Mouse (Mus musculus): ENCODE results near the gene Nmnat3. TPM values are rescaled to one million over a fixed set of nuclear protein-coding genes. Genes with fewer than 3 reads are reported as not detected.

Gene Nmnat3
- polyA plus RNA-seq, 1 experiment: 2.3 TPM

- Histone ChIP-seq H3K4me3 (replicated peaks; ENCODE audit: insufficient read depth, low read depth, low read length) (no peak overlapping the region), H3K27ac (ENCODE audit: insufficient read depth, low read length) (no peak overlapping the region), H3K4me1 (ENCODE audit: control insufficient read depth, insufficient read depth, low read length) (no peaks in the 10 kb centered on the region), H3K27me3 (ENCODE audit: control insufficient read depth, insufficient read depth, low read length) (no peaks in the 10 kb centered on the region)
- WGBS: 86% methylated on average over 4 of the region's 4 CpGs
- TF ChIP-seq CTCF (IDR thresholded peaks at IDR 0.05; ENCODE audit: borderline replicate concordance, insufficient read depth, low read depth, low read length) (no peak), POLR2A (IDR thresholded peaks at IDR 0.05; ENCODE audit: borderline replicate concordance, insufficient read depth, low read length) (no peak)
- DNase-seq: no peak
Measured at GRCm38 (mm10) chr9:98415427-98415826, 128.2 kb downstream of the Nmnat3 start.

GRCm38 (mm10) chr9:98417919-98418318, 130.7 kb downstream of the Nmnat3 start:
- no peak for TF ChIP-seq POLR2A (IDR thresholded peaks at IDR 0.05; ENCODE audit: borderline replicate concordance, insufficient read depth, low read length)
- peak; percentile 34; the same call in 1 of the 2 replicates for TF ChIP-seq CTCF (IDR thresholded peaks at IDR 0.05; ENCODE audit: borderline replicate concordance, insufficient read depth, low read depth, low read length)
- no peak for DNase-seq
- no peaks in the 10 kb centered on the region for H3K27me3 ChIP-seq (ENCODE audit: control insufficient read depth, insufficient read depth, low read length)
- no peak overlapping the region for H3K27ac ChIP-seq (ENCODE audit: insufficient read depth, low read length)
- no peak overlapping the region for H3K4me3 ChIP-seq (replicated peaks; ENCODE audit: insufficient read depth, low read depth, low read length)
- H3K4me1 ChIP-seq (ENCODE audit: control insufficient read depth, insufficient read depth, low read length): no peaks in the 10 kb centered on the region
- 51% methylated on average over 7 of the region's 7 CpGs for WGBS

- Histone ChIP-seq H3K4me3 (replicated peaks; ENCODE audit: insufficient read depth, low read depth, low read length) (no peak overlapping the region), H3K4me1 (ENCODE audit: control insufficient read depth, insufficient read depth, low read length) (no peaks in the 10 kb centered on the region), H3K27me3 (ENCODE audit: control insufficient read depth, insufficient read depth, low read length) (no peaks in the 10 kb centered on the region), H3K27ac (ENCODE audit: insufficient read depth, low read length) (no peak overlapping the region)
- no peak for DNase-seq
- TF ChIP-seq POLR2A (IDR thresholded peaks at IDR 0.05; ENCODE audit: borderline replicate concordance, insufficient read depth, low read length) (no peak), CTCF (IDR thresholded peaks at IDR 0.05; ENCODE audit: borderline replicate concordance, insufficient read depth, low read depth, low read length) (no peak)
- WGBS: 54% methylated on average over 3 of the region's 3 CpGs
Measured at GRCm38 (mm10) chr9:98418346-98418745, 131.1 kb downstream of the Nmnat3 start.

GRCm38 (mm10) chr9:98420666-98421065, 133.4 kb downstream of the Nmnat3 start:
- 95% methylated on average over 1 of the region's 1 CpGs for WGBS

GRCm38 (mm10) chr9:98421903-98422302, 134.7 kb downstream of the Nmnat3 start:
- no peak overlapping the region for H3K27ac ChIP-seq (ENCODE audit: insufficient read depth, low read length)
- 61% methylated on average over 3 of the region's 3 CpGs for WGBS
- no peaks in the 10 kb centered on the region for H3K4me1 ChIP-seq (ENCODE audit: control insufficient read depth, insufficient read depth, low read length)
- TF ChIP-seq CTCF (IDR thresholded peaks at IDR 0.05; ENCODE audit: borderline replicate concordance, insufficient read depth, low read depth, low read length) (no peak), POLR2A (IDR thresholded peaks at IDR 0.05; ENCODE audit: borderline replicate concordance, insufficient read depth, low read length) (no peak)
- H3K27me3 ChIP-seq (ENCODE audit: control insufficient read depth, insufficient read depth, low read length): peaks cover 3% of the 10 kb centered on the region; the same call in 1 of the 2 replicates
- DNase-seq: no peak
- H3K4me3 ChIP-seq (replicated peaks; ENCODE audit: insufficient read depth, low read depth, low read length): no peak overlapping the region

More at GRCm38 (mm10) chr9:98420666-98421065, 133.4 kb downstream of the Nmnat3 start:
- no peak overlapping the region for H3K27ac ChIP-seq (ENCODE audit: insufficient read depth, low read length)
- H3K27me3 ChIP-seq (ENCODE audit: control insufficient read depth, insufficient read depth, low read length): peaks cover 3% of the 10 kb centered on the region; the same call in 1 of the 2 replicates
- no peaks in the 10 kb centered on the region for H3K4me1 ChIP-seq (ENCODE audit: control insufficient read depth, insufficient read depth, low read length)
- TF ChIP-seq POLR2A (IDR thresholded peaks at IDR 0.05; ENCODE audit: borderline replicate concordance, insufficient read depth, low read length): no peak
- TF ChIP-seq CTCF (IDR thresholded peaks at IDR 0.05; ENCODE audit: borderline replicate concordance, insufficient read depth, low read depth, low read length): no peak
- DNase-seq: no peak
- no peak overlapping the region for H3K4me3 ChIP-seq (replicated peaks; ENCODE audit: insufficient read depth, low read depth, low read length)

GRCm38 (mm10) chr9:98422656-98423055, 135.4 kb downstream of the Nmnat3 start, which contains the start of gene Rbp1:
Gene Rbp1 (plus strand): TSS chr9:98422961.
- DNase-seq: no peak
- peaks cover 3% of the 10 kb centered on the region; the same call in 1 of the 2 replicates for H3K27me3 ChIP-seq (ENCODE audit: control insufficient read depth, insufficient read depth, low read length)
- TF ChIP-seq CTCF (IDR thresholded peaks at IDR 0.05; ENCODE audit: borderline replicate concordance, insufficient read depth, low read depth, low read length) (no peak), POLR2A (IDR thresholded peaks at IDR 0.05; ENCODE audit: borderline replicate concordance, insufficient read depth, low read length) (no peak)
- H3K4me3 ChIP-seq (replicated peaks; ENCODE audit: insufficient read depth, low read depth, low read length): no peak within 1 kb of the TSS
- H3K4me1 ChIP-seq (ENCODE audit: control insufficient read depth, insufficient read depth, low read length): no peaks in the 10 kb centered on the region
- no peak within 1 kb of the TSS for H3K27ac ChIP-seq (ENCODE audit: insufficient read depth, low read length)
- 90% methylated on average over 5 of the region's 5 CpGs for WGBS

- DNase-seq: no peak
- Histone ChIP-seq H3K4me3 (replicated peaks; ENCODE audit: insufficient read depth, low read depth, low read length) (no peak overlapping the region), H3K27ac (ENCODE audit: insufficient read depth, low read length) (no peak overlapping the region), H3K27me3 (ENCODE audit: control insufficient read depth, insufficient read depth, low read length) (peaks cover 3% of the 10 kb centered on the region; the same call in 1 of the 2 replicates), H3K4me1 (ENCODE audit: control insufficient read depth, insufficient read depth, low read length) (no peaks in the 10 kb centered on the region)
- 40% methylated on average over 4 of the region's 4 CpGs for WGBS
- TF ChIP-seq POLR2A (IDR thresholded peaks at IDR 0.05; ENCODE audit: borderline replicate concordance, insufficient read depth, low read length) (no peak), CTCF (IDR thresholded peaks at IDR 0.05; ENCODE audit: borderline replicate concordance, insufficient read depth, low read depth, low read length) (no peak)
Measured at GRCm38 (mm10) chr9:98423691-98424090, 136.5 kb downstream of the Nmnat3 start.

GRCm38 (mm10) chr9:98424291-98424690, 137.1 kb downstream of the Nmnat3 start:
- TF ChIP-seq POLR2A (IDR thresholded peaks at IDR 0.05; ENCODE audit: borderline replicate concordance, insufficient read depth, low read length): no peak
- no peak for TF ChIP-seq CTCF (IDR thresholded peaks at IDR 0.05; ENCODE audit: borderline replicate concordance, insufficient read depth, low read depth, low read length)
- Histone ChIP-seq H3K4me1 (ENCODE audit: control insufficient read depth, insufficient read depth, low read length) (no peaks in the 10 kb centered on the region), H3K4me3 (replicated peaks; ENCODE audit: insufficient read depth, low read depth, low read length) (no peak overlapping the region), H3K27me3 (ENCODE audit: control insufficient read depth, insufficient read depth, low read length) (peaks cover 3% of the 10 kb centered on the region; the same call in 1 of the 2 replicates), H3K27ac (ENCODE audit: insufficient read depth, low read length) (no peak overlapping the region)
- WGBS: 17% methylated on average over 8 of the region's 8 CpGs
- DNase-seq: no peak

Measured in cerebellum, adult 2 months (tissue).